Mouse (Mus musculus) small intestine, adult 2 months (tissue): ENCODE data around the gene Hspg2.

Experiments used
- CTCF ChIP-seq: fragments of 200-500 bp; IDR thresholded peaks from 2 replicates; pipeline ENCODE4 v1.5.1; 2012; ENCODE audit warnings: low read depth, mild to moderate bottlenecking, control low read depth, inconsistent platforms, low read length, moderate library complexity, mixed read lengths; ENCODE audit not compliant: insufficient replicate concordance, insufficient read length; ENCODE audit errors: extremely low read depth
- POLR2A ChIP-seq: fragments of 200-500 bp; IDR thresholded peaks from 2 replicates; pipeline ENCODE4 v1.6.1; 2012; ENCODE audit warnings: low read depth, mild to moderate bottlenecking, control low read depth, inconsistent platforms, low read length, moderate library complexity

GRCm38 (mm10) chr4:137517989-137518691, 49.6 kb downstream of the Hspg2 start:
- TF ChIP-seq CTCF, result no peak
- no peak for TF ChIP-seq POLR2A
